Mouse (Mus musculus): ENCODE measurements at regions not wholly inside any gene's neighbourhood (a gene's known extent, or its start where the extent isn't known, plus 50 kb on each side); places are given as distances from the start of the nearest gene placed in this dataset.

- DNase-seq (ENCODE audit: low spot score in 2 of 2): no peak
These were observed 168.9 kb upstream of the Itga4 start for GRCm38 (mm10) chr2:79086280-79086679.

- DNase-seq (ENCODE audit: low spot score in 2 of 2): no peak
These were observed 168.2 kb upstream of the Itga4 start for GRCm38 (mm10) chr2:79086857-79087578.

GRCm38 (mm10) chr2:79087600-79088205 lies 167.5 kb upstream of the Itga4 start:
- no peak for DNase-seq (ENCODE audit: low spot score in 2 of 2)

GRCm38 (mm10) chr2:79090273-79090672 lies 165.0 kb upstream of the Itga4 start:
- DNase-seq (ENCODE audit: low spot score in 2 of 2): no peak

- DNase-seq (ENCODE audit: low spot score in 2 of 2): no peak
These were observed 160.9 kb upstream of the Itga4 start for GRCm38 (mm10) chr2:79094298-79094697.

- no peak for DNase-seq (ENCODE audit: low spot score in 2 of 2)
These were observed 158.5 kb upstream of the Itga4 start for GRCm38 (mm10) chr2:79096532-79097251.

GRCm38 (mm10) chr2:79099601-79100000 lies 155.6 kb upstream of the Itga4 start:
- no peak for DNase-seq (ENCODE audit: low spot score in 2 of 2)

GRCm38 (mm10) chr2:79111673-79112072 lies 143.6 kb upstream of the Itga4 start:
- DNase-seq (ENCODE audit: low spot score in 2 of 2): peak in 1 of 2 experiments; percentile 39

- DNase-seq (ENCODE audit: low spot score in 2 of 2): no peak
These were observed 143.2 kb upstream of the Itga4 start for GRCm38 (mm10) chr2:79112076-79112475.

GRCm38 (mm10) chr2:79120610-79121345 lies 134.4 kb upstream of the Itga4 start:
- DNase-seq (ENCODE audit: low spot score in 2 of 2): peak in 1 of 2 experiments; percentile 59

- DNase-seq (ENCODE audit: low spot score in 2 of 2): peak in 1 of 2 experiments; percentile 46
These were observed 132.7 kb upstream of the Itga4 start for GRCm38 (mm10) chr2:79122530-79122929.

- DNase-seq (ENCODE audit: low spot score in 2 of 2): peak in 1 of 2 experiments; percentile 51
These were observed 130.8 kb upstream of the Itga4 start for GRCm38 (mm10) chr2:79124272-79124976.

- no peak for DNase-seq (ENCODE audit: low spot score in 2 of 2)
These were observed 128.9 kb upstream of the Itga4 start for GRCm38 (mm10) chr2:79126170-79126879.

GRCm38 (mm10) chr2:79126996-79127741 lies 128.1 kb upstream of the Itga4 start:
- no peak for DNase-seq (ENCODE audit: low spot score in 2 of 2)

- no peak for DNase-seq (ENCODE audit: low spot score in 2 of 2)
These were observed 127.4 kb upstream of the Itga4 start for GRCm38 (mm10) chr2:79127822-79128221.

- DNase-seq (ENCODE audit: low spot score in 2 of 2): no peak
These were observed 124.6 kb upstream of the Itga4 start for GRCm38 (mm10) chr2:79130660-79131059.

GRCm38 (mm10) chr2:79131235-79131634 lies 124.0 kb upstream of the Itga4 start:
- DNase-seq (ENCODE audit: low spot score in 2 of 2): no peak

GRCm38 (mm10) chr2:79131743-79132517 lies 123.3 kb upstream of the Itga4 start:
- no peak for DNase-seq (ENCODE audit: low spot score in 2 of 2)

GRCm38 (mm10) chr2:79132518-79132845 lies 122.7 kb upstream of the Itga4 start:
- DNase-seq (ENCODE audit: low spot score in 2 of 2): no peak

Data from spleen, postnatal 4 days (tissue).